Mouse (Mus musculus): Measurements from ENCODE around the gene Snrnp27. TPM values are rescaled to one million over a fixed set of nuclear protein-coding genes. Genes with fewer than 3 reads are reported as not detected.

Snrnp27 gene
- polyA plus RNA-seq, 2 experiments, result 27.2 to 58.2 TPM

GRCm38 (mm10) chr6:86678341-86678740 lies 6.0 kb downstream of the Snrnp27 start:
- WGBS (ENCODE audit: insufficient replicate concordance), result 83% methylated on average over 6 of the region's 6 CpGs
- H3K27me3 ChIP-seq (ENCODE audit: control insufficient read depth, insufficient read depth, low read length), result no peaks in the 10 kb centered on the region
- H3K4me2 ChIP-seq (ENCODE audit: low read depth), result no peak overlapping the region
- peaks cover 41% of the 10 kb centered on the region for H3K36me3 ChIP-seq (replicated peaks; ENCODE audit: control insufficient read depth, insufficient read depth, low read depth)
- no peak overlapping the region for H3K4me3 ChIP-seq (ENCODE audit: insufficient read depth in 1 of 2, low read depth in 2 of 2, low read length in 2 of 2)
- H3K9me3 ChIP-seq (ENCODE audit: control insufficient read depth, low read length), result no peaks in the 10 kb centered on the region
- no peak for ATAC-seq (ENCODE audit: insufficient read depth)
- TF ChIP-seq EP300 (IDR thresholded peaks at IDR 0.05; ENCODE audit: low read depth) (no peak), CTCF (IDR thresholded peaks at IDR 0.05; ENCODE audit: low read depth) (no peak)
- DNase-seq (ENCODE audit: low read depth in 3 of 3, low spot score in 3 of 3), result no peak
- H3K27ac ChIP-seq, result no peak overlapping the region
- peaks cover 0 to 2% of the 10 kb centered on the region in 2 experiments; a peak in 1 of 4 replicates for H3K4me1 ChIP-seq (replicated peaks; ENCODE audit: control insufficient read depth in 2 of 2, insufficient read depth in 2 of 2, low read length in 1 of 2)
- H3K9ac ChIP-seq (replicated peaks), result no peak overlapping the region

GRCm38 (mm10) chr6:86670873-86671272 lies 13.4 kb downstream of the Snrnp27 start:
- Histone ChIP-seq H3K27me3 (ENCODE audit: control insufficient read depth, insufficient read depth, low read length) (no peaks in the 10 kb centered on the region), H3K9ac (replicated peaks) (no peak overlapping the region), H3K36me3 (replicated peaks; ENCODE audit: control insufficient read depth, insufficient read depth, low read depth) (peaks cover 27% of the 10 kb centered on the region), H3K4me3 (ENCODE audit: insufficient read depth in 1 of 2, low read depth in 2 of 2, low read length in 2 of 2) (no peak overlapping the region), H3K27ac (no peak overlapping the region), H3K4me1 (replicated peaks; ENCODE audit: control insufficient read depth in 2 of 2, insufficient read depth in 2 of 2, low read length in 1 of 2) (peaks cover 23 to 24% of the 10 kb centered on the region in 2 experiments), H3K4me2 (ENCODE audit: low read depth) (no peak overlapping the region), H3K9me3 (ENCODE audit: control insufficient read depth, low read length) (no peaks in the 10 kb centered on the region)
- no peak for ATAC-seq (ENCODE audit: insufficient read depth)
- WGBS (ENCODE audit: insufficient replicate concordance), result 3% methylated on average over 2 of the region's 2 CpGs
- DNase-seq (ENCODE audit: low read depth in 3 of 3, low spot score in 3 of 3), result peak; percentile 73 to 76 (median 75)
- TF ChIP-seq EP300 (IDR thresholded peaks at IDR 0.05; ENCODE audit: low read depth) (peak; percentile 43; the same call in 1 of the 2 replicates), CTCF (IDR thresholded peaks at IDR 0.05; ENCODE audit: low read depth) (peak; percentile 95)

GRCm38 (mm10) chr6:86669240-86669727 lies 15.0 kb downstream of the Snrnp27 start:
- WGBS (ENCODE audit: insufficient replicate concordance), result under 1% methylated on average over 36 of the region's 37 CpGs
- H3K36me3 ChIP-seq (replicated peaks; ENCODE audit: control insufficient read depth, insufficient read depth, low read depth), result peaks cover 35% of the 10 kb centered on the region
- ATAC-seq (ENCODE audit: insufficient read depth) (peak; percentile 99), DNase-seq (ENCODE audit: low read depth in 3 of 3, low spot score in 3 of 3) (peak; percentile 100)
- peak overlapping the region; percentile 84 for H3K4me2 ChIP-seq (ENCODE audit: low read depth)
- H3K9ac ChIP-seq (replicated peaks), result peak overlapping the region; percentile 86
- no peak for TF ChIP-seq EP300 (IDR thresholded peaks at IDR 0.05; ENCODE audit: low read depth)
- TF ChIP-seq CTCF (IDR thresholded peaks at IDR 0.05; ENCODE audit: low read depth), result no peak
- H3K4me3 ChIP-seq (ENCODE audit: insufficient read depth in 1 of 2, low read depth in 2 of 2, low read length in 2 of 2), result peak overlapping the region; percentile 62 to 98
- H3K27ac ChIP-seq, result peak overlapping the region; percentile 84
- no peaks in the 10 kb centered on the region for H3K27me3 ChIP-seq (ENCODE audit: control insufficient read depth, insufficient read depth, low read length)
- H3K4me1 ChIP-seq (replicated peaks; ENCODE audit: control insufficient read depth in 2 of 2, insufficient read depth in 2 of 2, low read length in 1 of 2), result peaks cover 28 to 35% of the 10 kb centered on the region in 2 experiments
- H3K9me3 ChIP-seq (ENCODE audit: control insufficient read depth, low read length), result no peaks in the 10 kb centered on the region

GRCm38 (mm10) chr6:86668580-86669239 lies 15.6 kb downstream of the Snrnp27 start, which contains the start of gene Mxd1:
Mxd1 (minus strand) TSS chr6:86669161.
- H3K9ac ChIP-seq (replicated peaks), result peak within 1 kb of the TSS; percentile 96
- H3K36me3 ChIP-seq (replicated peaks; ENCODE audit: control insufficient read depth, insufficient read depth, low read depth), result peaks cover 38% of the 10 kb centered on the region
- no peak for DNase-seq (ENCODE audit: low read depth in 3 of 3, low spot score in 3 of 3)
- peak; percentile 10 for ATAC-seq (ENCODE audit: insufficient read depth)
- TF ChIP-seq CTCF (IDR thresholded peaks at IDR 0.05; ENCODE audit: low read depth) (no peak), EP300 (IDR thresholded peaks at IDR 0.05; ENCODE audit: low read depth) (no peak)
- no peaks in the 10 kb centered on the region for H3K27me3 ChIP-seq (ENCODE audit: control insufficient read depth, insufficient read depth, low read length)
- under 1% methylated on average over 71 of the region's 76 CpGs for WGBS (ENCODE audit: insufficient replicate concordance)
- H3K4me3 ChIP-seq (ENCODE audit: insufficient read depth in 1 of 2, low read depth in 2 of 2, low read length in 2 of 2), result peak within 1 kb of the TSS; percentile 92 to 98
- H3K9me3 ChIP-seq (ENCODE audit: control insufficient read depth, low read length), result no peaks in the 10 kb centered on the region
- H3K27ac ChIP-seq, result peak within 1 kb of the TSS; percentile 84
- peaks cover 28 to 35% of the 10 kb centered on the region in 2 experiments for H3K4me1 ChIP-seq (replicated peaks; ENCODE audit: control insufficient read depth in 2 of 2, insufficient read depth in 2 of 2, low read length in 1 of 2)
- H3K4me2 ChIP-seq (ENCODE audit: low read depth), result peak within 1 kb of the TSS; percentile 84

GRCm38 (mm10) chr6:86667061-86667460 lies 17.3 kb downstream of the Snrnp27 start:
- H3K4me1 ChIP-seq (replicated peaks; ENCODE audit: control insufficient read depth in 2 of 2, insufficient read depth in 2 of 2, low read length in 1 of 2), result peaks cover 28 to 35% of the 10 kb centered on the region in 2 experiments
- 90% methylated on average over 10 of the region's 10 CpGs for WGBS (ENCODE audit: insufficient replicate concordance)
- ATAC-seq (ENCODE audit: insufficient read depth) (no peak), DNase-seq (ENCODE audit: low read depth in 3 of 3, low spot score in 3 of 3) (no peak)
- H3K36me3 ChIP-seq (replicated peaks; ENCODE audit: control insufficient read depth, insufficient read depth, low read depth), result peaks cover 54% of the 10 kb centered on the region
- H3K4me2 ChIP-seq (ENCODE audit: low read depth), result peak overlapping the region; percentile 65
- H3K9me3 ChIP-seq (ENCODE audit: control insufficient read depth, low read length), result no peaks in the 10 kb centered on the region
- H3K27me3 ChIP-seq (ENCODE audit: control insufficient read depth, insufficient read depth, low read length), result no peaks in the 10 kb centered on the region
- 0 out of 2 replicates have a peak, but pooled peaks have one; percentile 5 for TF ChIP-seq CTCF (IDR thresholded peaks at IDR 0.05; ENCODE audit: low read depth)
- no peak for TF ChIP-seq EP300 (IDR thresholded peaks at IDR 0.05; ENCODE audit: low read depth)
- peak overlapping the region; percentile 92 to 98 for H3K4me3 ChIP-seq (ENCODE audit: insufficient read depth in 1 of 2, low read depth in 2 of 2, low read length in 2 of 2)
- peak overlapping the region; percentile 74 for H3K27ac ChIP-seq
- peak overlapping the region; percentile 96 for H3K9ac ChIP-seq (replicated peaks)
